Mouse (Mus musculus) lung, embryonic 15.5 days (tissue): ENCODE results near the gene Usp45. TPM values are rescaled to one million over a fixed set of nuclear protein-coding genes. Genes with fewer than 3 reads are reported as not detected.

Source experiments
- ATAC-seq: fragments of 200-750 bp; cut with Nextera tagmentation; 2 replicates; pipeline ENCODE4 v1.8.0; 2017; ENCODE audit warnings: moderate number of reproducible peaks, borderline replicate concordance; ENCODE audit not compliant: low FRiP score, low TSS enrichment; ENCODE audit errors: extremely low read depth
- H3K27ac ChIP-seq: fragments of 300-500 bp; sonication (generic); 2 replicates; pipeline ENCODE4 v1.5.1; 2015; ENCODE audit warnings: moderate library complexity, mild to moderate bottlenecking, inconsistent platforms
- H3K27me3 ChIP-seq: fragments of 300-500 bp; sonication (generic); 2 replicates; pipeline ENCODE4 v1.6.1; 2015; ENCODE audit warnings: inconsistent platforms
- H3K36me3 ChIP-seq: fragments of 300-500 bp; sonication (generic); 2 replicates; pipeline ENCODE4 v1.6.1; 2015; ENCODE audit warnings: inconsistent platforms
- H3K4me1 ChIP-seq: fragments of 300-500 bp; sonication (generic); 2 replicates; pipeline ENCODE4 v1.6.1; 2015; ENCODE audit warnings: inconsistent platforms
- H3K4me2 ChIP-seq: fragments of 300-500 bp; sonication (generic); 2 replicates; pipeline ENCODE4 v1.6.1; 2015; ENCODE audit warnings: inconsistent platforms, mild to moderate bottlenecking, moderate library complexity
- H3K4me3 ChIP-seq: fragments of 300-500 bp; sonication (generic); 2 replicates; pipeline ENCODE4 v1.5.1; 2015; ENCODE audit warnings: mild to moderate bottlenecking, inconsistent platforms
- H3K9ac ChIP-seq: fragments of 300-500 bp; sonication (generic); 2 replicates; pipeline ENCODE4 v1.6.1; 2015; ENCODE audit warnings: inconsistent platforms
- H3K9me3 ChIP-seq: fragments of 300-500 bp; sonication (generic); 2 replicates; pipeline ENCODE4 v1.6.1; 2016; ENCODE audit warnings: inconsistent platforms
- WGBS: fragments of 180-500 bp; shearing (Covaris S2); methylation state at CpG from one replicate; pipeline ENCODE4 v1.1.7; 2015; 5-methylcytosine and 5-hydroxymethylcytosine counted together
- polyA plus RNA-seq: library from polyadenylated mRNA; unstranded; fragments of >200 nt; fragmentation: Nextera tagmentation; extraction: Ambion mirVana; gene quantifications from 2 replicates; pipeline ENCODE4 v1.2.1, GENCODE M21; 2015

The Usp45 gene
- polyA plus RNA-seq, 1 experiment from 2014 or later, result 8.8 TPM

DNA sequence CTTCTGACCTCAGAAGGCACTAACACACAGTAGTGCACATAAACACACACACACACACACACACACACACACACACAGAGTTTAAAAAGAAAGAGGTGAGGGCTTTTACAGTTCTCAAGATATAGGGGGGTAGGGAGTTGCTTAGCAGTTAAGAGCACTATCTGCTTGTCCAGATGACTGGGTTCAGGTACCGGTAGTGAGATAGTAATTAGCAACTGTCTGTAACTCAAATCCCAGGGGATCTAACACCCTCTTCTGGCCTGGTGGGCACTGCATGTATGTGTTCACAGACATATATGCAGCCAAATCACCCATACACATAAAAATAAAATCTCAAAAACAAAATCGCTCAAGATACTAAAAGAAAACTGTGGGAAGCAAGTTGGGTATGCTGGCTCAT, 34.7 kb downstream of the Usp45 start:
- no peak for ATAC-seq
- H3K4me2 ChIP-seq, result no peak overlapping the region
- WGBS, result 88% methylated on average over 2 of the region's 2 CpGs
- H3K27ac ChIP-seq, result no peak overlapping the region
- H3K9ac ChIP-seq, result no peak overlapping the region
- H3K36me3 ChIP-seq, result peaks cover 38% of the 10 kb centered on the region
- no peaks in the 10 kb centered on the region for H3K9me3 ChIP-seq
- H3K4me1 ChIP-seq, result no peaks in the 10 kb centered on the region
- H3K4me3 ChIP-seq, result no peak overlapping the region
- H3K27me3 ChIP-seq, result no peaks in the 10 kb centered on the region

DNA sequence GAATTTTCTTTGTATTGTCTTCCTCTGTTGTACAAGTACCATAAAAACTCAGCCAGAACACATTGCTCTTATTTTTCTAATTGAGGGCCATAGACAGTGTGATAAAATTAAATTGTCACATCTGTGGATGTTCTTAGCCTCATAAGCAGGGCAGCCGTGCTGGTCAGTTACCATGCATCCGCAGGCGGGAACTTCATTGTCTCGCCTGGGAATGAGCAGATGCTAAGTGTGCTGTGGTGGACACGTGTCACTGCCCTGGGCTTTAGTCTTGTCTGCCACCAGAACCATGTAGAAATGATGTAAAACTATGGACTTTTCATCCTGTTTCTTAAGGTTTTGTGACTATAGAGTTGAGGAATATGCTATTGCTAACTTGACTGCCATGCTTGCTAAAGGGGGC, 40.2 kb downstream of the Usp45 start:
- no peak for ATAC-seq
- no peaks in the 10 kb centered on the region for H3K9me3 ChIP-seq
- no peaks in the 10 kb centered on the region for H3K27me3 ChIP-seq
- H3K9ac ChIP-seq, result no peak overlapping the region
- WGBS, result 84% methylated on average over 5 of the region's 5 CpGs
- peaks cover 19% of the 10 kb centered on the region for H3K36me3 ChIP-seq
- H3K27ac ChIP-seq, result no peak overlapping the region
- H3K4me2 ChIP-seq, result no peak overlapping the region
- H3K4me3 ChIP-seq, result no peak overlapping the region
- no peaks in the 10 kb centered on the region for H3K4me1 ChIP-seq

DNA sequence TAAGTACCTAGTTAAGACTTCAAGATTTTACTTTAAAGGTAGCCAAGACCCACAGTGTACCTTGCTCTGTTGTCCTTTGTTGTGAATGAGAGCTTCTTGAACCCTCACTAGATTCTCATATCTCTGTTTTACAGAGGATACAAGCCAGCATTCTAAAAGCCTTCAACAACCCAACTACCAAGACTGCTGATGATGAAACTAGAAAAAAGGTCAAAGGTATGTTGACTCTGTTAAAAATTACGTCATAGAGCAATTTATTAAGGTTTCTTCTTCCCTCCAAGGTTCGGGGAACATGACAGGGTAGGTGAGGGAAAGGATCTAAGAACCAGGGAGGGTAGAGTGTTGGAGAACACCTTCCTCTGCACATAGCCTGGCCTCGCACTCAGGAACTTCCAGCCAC, 43.7 kb downstream of the Usp45 start:
- no peaks in the 10 kb centered on the region for H3K27me3 ChIP-seq
- H3K4me3 ChIP-seq, result no peak overlapping the region
- no peaks in the 10 kb centered on the region for H3K9me3 ChIP-seq
- H3K36me3 ChIP-seq, result peaks cover 15% of the 10 kb centered on the region
- WGBS, result 69% methylated on average over 3 of the region's 3 CpGs
- H3K27ac ChIP-seq, result no peak overlapping the region
- no peaks in the 10 kb centered on the region for H3K4me1 ChIP-seq
- no peak overlapping the region for H3K9ac ChIP-seq
- ATAC-seq, result no peak
- H3K4me2 ChIP-seq, result no peak overlapping the region

DNA sequence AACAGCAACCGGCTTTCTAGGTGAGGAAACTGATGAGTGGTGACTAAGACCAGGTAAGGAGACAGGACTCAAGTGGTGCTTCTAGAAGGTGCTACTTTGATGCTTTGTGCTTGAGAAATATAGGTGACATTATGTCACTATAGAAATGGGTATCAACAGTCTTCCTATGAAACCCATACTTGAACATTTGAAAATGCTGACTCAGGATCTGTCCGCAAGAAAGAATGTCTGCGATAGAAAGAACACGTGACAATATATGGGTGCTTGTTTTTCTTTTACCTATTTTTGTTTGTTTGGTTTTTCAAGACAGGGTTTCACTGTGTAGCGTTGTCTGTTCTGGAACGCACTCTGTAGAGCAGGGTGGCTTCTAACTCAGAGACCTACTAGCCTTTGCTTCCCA, 45.7 kb downstream of the Usp45 start:
- Histone ChIP-seq H3K9ac (no peak overlapping the region), H3K9me3 (no peaks in the 10 kb centered on the region), H3K4me1 (no peaks in the 10 kb centered on the region), H3K4me2 (no peak overlapping the region), H3K4me3 (no peak overlapping the region), H3K36me3 (peaks cover 17% of the 10 kb centered on the region), H3K27ac (no peak overlapping the region), H3K27me3 (no peaks in the 10 kb centered on the region)
- no peak for ATAC-seq
- WGBS, result 87% methylated on average over 6 of the region's 6 CpGs

DNA sequence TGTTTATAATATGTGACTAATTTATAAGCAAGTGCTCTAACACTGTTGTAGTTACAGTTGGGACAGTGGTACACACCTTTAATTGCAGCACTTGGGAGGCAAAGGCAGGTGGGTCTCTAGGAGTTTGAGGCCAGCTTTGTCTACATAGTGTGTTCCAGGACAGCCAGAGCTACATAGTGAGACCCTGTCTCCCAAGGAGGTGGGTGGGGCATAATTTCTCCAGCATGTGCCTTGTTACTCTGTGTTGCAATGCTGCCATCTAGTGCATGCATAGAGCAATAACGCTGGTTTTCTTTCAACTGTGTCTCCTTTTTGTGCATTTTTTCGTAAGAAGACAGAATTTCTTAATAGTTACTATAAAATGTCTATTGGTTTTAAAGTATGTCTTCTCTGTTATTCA, 47.1 kb downstream of the Usp45 start:
- H3K4me3 ChIP-seq, result no peak overlapping the region
- 40% methylated on average over 2 of the region's 2 CpGs for WGBS
- H3K27ac ChIP-seq, result no peak overlapping the region
- ATAC-seq, result no peak
- H3K9me3 ChIP-seq, result no peaks in the 10 kb centered on the region
- H3K9ac ChIP-seq, result no peak overlapping the region
- H3K27me3 ChIP-seq, result no peaks in the 10 kb centered on the region
- peaks cover 22% of the 10 kb centered on the region for H3K36me3 ChIP-seq
- no peaks in the 10 kb centered on the region for H3K4me1 ChIP-seq
- H3K4me2 ChIP-seq, result no peak overlapping the region

DNA sequence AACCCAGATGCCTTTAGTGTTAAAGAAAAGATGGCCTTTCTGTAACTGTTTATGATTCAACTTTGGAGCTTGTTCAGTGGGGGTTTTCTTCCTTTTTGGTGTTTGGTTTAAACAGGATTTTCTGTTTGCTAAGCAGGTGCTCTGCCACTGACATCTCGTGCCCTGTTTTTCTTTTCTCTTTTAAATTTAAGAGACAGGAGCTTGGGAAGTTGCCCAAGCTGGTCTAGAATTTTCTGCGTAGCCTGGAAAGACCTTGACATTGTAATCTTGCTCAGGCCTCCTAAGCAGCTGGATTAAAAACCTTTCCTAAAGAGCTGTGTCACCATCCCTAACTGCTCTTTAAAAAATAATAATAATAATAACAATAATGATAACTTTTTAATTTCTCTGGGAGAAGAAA, 59.7 kb downstream of the Usp45 start:
- no peak overlapping the region for H3K27ac ChIP-seq
- no peaks in the 10 kb centered on the region for H3K9me3 ChIP-seq
- no peak overlapping the region for H3K4me2 ChIP-seq
- ATAC-seq, result no peak
- H3K27me3 ChIP-seq, result no peaks in the 10 kb centered on the region
- no peak overlapping the region for H3K4me3 ChIP-seq
- no peak overlapping the region for H3K9ac ChIP-seq
- peaks cover 15% of the 10 kb centered on the region; the same call in 1 of the 2 replicates for H3K36me3 ChIP-seq
- H3K4me1 ChIP-seq, result no peaks in the 10 kb centered on the region
- 85% methylated on average over 2 of the region's 2 CpGs for WGBS

DNA sequence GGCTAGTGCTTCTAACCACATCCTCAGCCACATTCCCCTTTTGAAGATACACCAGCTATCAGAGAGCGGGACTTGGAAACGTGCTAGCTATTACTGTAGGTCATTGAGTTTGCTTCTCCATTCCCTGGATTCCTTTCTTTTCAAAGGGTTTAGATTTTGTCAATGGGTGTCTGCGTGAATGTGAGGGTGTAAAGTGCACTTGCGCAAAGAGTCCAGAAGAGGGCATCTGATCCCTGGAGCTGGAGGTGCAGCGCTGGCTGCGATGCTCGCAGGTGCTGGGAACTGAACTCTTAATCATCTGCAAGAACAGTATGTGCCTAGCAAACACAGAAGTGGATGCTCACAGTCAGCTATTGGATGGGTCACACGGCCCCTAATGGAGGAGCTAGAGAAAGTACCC, 65.9 kb downstream of the Usp45 start:
- no peaks in the 10 kb centered on the region for H3K9me3 ChIP-seq
- peaks cover 18% of the 10 kb centered on the region; the same call in 1 of the 2 replicates for H3K36me3 ChIP-seq
- no peak overlapping the region for H3K27ac ChIP-seq
- no peaks in the 10 kb centered on the region for H3K4me1 ChIP-seq
- H3K4me3 ChIP-seq, result no peak overlapping the region
- no peaks in the 10 kb centered on the region for H3K27me3 ChIP-seq
- no peak overlapping the region for H3K9ac ChIP-seq
- H3K4me2 ChIP-seq, result no peak overlapping the region
- 91% methylated on average over 8 of the region's 8 CpGs for WGBS
- no peak for ATAC-seq

DNA sequence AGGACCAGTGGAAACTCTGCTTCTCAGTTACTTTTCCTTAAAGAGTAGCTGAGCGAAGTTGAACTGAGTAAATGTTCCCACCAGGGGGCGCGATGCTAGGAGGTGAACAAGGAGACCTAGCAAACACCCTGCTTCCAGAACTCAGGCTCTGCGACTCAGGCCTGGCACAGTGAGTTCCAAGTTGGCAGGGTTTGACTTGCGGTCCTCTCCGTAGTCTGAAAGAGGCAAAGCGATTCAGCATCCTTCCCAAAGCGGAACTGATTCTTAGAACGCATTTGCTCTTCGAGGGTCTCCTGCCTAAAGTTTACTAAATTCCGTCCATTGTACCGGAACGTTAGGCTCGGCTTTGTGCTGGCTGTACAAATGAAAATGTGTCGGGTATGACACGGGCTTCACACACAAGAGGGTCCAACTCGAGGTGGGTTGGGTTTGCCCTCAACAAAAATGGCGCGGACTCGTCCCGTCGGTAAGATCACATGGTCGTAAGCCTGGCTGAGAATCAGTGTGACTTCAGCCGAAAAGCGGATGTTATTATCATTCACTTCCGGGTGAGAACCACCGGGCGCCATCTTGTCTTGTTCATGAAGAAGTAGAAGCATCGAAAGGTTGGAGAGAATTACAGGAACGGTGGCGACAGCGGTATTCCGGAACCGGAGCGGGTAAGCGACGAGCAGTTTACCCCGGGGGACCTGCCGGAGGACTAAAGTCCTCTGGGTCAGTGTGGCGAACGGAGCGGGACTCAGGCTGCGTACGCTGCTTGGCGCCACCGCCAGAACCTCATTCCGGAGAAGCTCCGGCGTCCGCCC, 80.7 kb downstream of the Usp45 start, which contains the start of gene Pnisr:
Pnisr (plus strand) TSS at position 103 of the 806 bp plus-strand sequence.
- peak within 1 kb of the TSS; percentile 90 for H3K4me3 ChIP-seq
- H3K4me1 ChIP-seq, result peaks cover 13% of the 10 kb centered on the region
- H3K9ac ChIP-seq, result peak within 1 kb of the TSS; percentile 92
- ATAC-seq, result peak; percentile 97
- peak within 1 kb of the TSS; percentile 98 for H3K27ac ChIP-seq
- H3K4me2 ChIP-seq, result peak within 1 kb of the TSS; percentile 58
- under 1% methylated on average over 50 of the region's 50 CpGs for WGBS
- H3K27me3 ChIP-seq, result no peaks in the 10 kb centered on the region
- no peaks in the 10 kb centered on the region for H3K9me3 ChIP-seq
- H3K36me3 ChIP-seq, result no peaks in the 10 kb centered on the region

DNA sequence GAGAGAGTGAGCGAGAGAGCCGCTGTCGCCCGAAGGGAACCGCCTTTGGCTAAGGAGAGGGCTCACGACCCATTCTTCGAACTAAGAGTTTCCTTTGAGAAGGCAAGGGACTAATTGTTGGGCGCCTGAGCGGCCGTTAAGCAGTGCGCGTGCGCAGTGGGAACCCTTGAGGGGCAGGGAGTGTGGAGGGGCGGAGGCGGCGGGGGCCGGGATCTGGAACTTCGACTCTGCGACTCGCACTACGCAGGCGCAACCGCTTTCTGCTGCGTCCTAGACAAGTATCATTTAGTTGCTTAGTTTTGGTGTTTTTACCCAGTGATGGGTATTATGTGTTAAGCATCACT, 81.3 kb downstream of the Usp45 start:
- under 1% methylated on average over 24 of the region's 24 CpGs for WGBS
- Histone ChIP-seq H3K4me1 (peaks cover 13% of the 10 kb centered on the region), H3K9me3 (no peaks in the 10 kb centered on the region), H3K4me3 (peak overlapping the region; percentile 90), H3K27me3 (no peaks in the 10 kb centered on the region), H3K4me2 (peak overlapping the region; percentile 58), H3K27ac (peak overlapping the region; percentile 98), H3K36me3 (no peaks in the 10 kb centered on the region), H3K9ac (peak overlapping the region; percentile 92)
- ATAC-seq, result peak; percentile 92

DNA sequence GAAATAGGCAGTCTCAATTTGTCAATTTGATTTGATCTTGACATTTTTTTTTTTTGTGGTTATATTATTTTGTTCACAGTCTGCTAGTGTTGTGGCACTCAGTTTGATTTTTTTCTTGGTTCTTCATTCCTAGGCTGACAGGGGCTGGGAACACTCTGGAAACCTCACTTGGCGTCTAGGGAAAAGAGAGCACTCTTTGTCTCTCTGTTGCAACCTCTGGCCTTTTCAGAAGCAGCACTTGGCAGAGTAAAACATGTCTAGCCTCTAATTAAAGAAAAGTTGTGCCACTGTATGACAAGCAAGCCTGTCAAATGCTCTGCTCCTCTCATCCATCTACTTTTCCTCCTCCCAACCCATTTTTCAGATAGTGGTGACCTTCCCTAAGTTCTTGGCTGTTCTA, 90.5 kb downstream of the Usp45 start:
- Histone ChIP-seq H3K4me1 (no peaks in the 10 kb centered on the region), H3K36me3 (peaks cover 56% of the 10 kb centered on the region), H3K27ac (no peak overlapping the region), H3K27me3 (no peaks in the 10 kb centered on the region), H3K4me3 (no peak overlapping the region), H3K9ac (no peak overlapping the region), H3K4me2 (no peak overlapping the region), H3K9me3 (no peaks in the 10 kb centered on the region)
- ATAC-seq, result no peak
- WGBS, result 73% methylated on average over 1 of the region's 1 CpGs

DNA sequence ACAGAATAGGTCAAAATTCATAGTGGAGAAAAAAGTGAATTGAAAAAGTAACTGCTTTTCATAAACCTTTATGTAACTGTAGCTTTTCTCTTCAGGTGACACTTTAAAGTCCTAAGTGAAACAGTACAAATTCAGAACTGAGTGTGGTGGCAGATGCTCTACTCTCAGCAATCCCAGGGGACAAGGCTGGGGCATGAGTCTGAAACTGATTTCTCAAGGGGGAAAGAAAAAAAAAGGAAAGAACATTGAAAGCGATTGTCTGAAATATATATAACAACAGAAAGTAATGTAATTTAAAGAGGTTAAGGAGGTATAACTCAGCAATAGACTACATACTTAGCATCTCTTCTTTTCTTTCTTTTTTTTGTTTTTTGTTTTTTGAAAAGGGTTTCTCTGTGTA, 98.3 kb downstream of the Usp45 start:
- Histone ChIP-seq H3K9ac (no peak overlapping the region), H3K27ac (no peak overlapping the region), H3K4me2 (no peak overlapping the region), H3K36me3 (peaks cover 58% of the 10 kb centered on the region), H3K9me3 (no peaks in the 10 kb centered on the region), H3K4me1 (no peaks in the 10 kb centered on the region), H3K4me3 (no peak overlapping the region), H3K27me3 (no peaks in the 10 kb centered on the region)
- WGBS, result 89% methylated on average over 1 of the region's 1 CpGs
- ATAC-seq, result no peak

DNA sequence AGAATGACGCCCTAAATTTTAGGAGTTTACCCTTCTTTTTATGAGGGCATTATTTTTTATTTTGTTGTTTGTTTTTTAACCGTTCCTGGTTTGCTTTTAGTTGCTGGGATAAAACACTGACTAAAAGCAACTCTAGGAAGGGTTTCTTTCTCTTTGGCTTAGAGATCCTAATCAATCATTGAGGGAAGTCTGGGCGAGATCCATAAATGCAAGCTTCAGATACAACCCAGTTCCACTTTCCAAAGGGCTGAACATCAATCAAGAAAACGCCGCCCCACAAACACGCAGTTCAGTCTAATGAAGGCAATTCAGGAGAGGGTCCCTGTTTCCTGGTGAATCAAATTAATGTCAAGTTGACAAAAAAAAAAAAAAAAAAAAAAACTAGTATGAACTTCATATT, 111.8 kb downstream of the Usp45 start:
- H3K9ac ChIP-seq, result peak overlapping the region; percentile 74
- H3K4me3 ChIP-seq, result peak overlapping the region; percentile 80
- H3K27me3 ChIP-seq, result no peaks in the 10 kb centered on the region
- no peaks in the 10 kb centered on the region for H3K9me3 ChIP-seq
- WGBS, result 23% methylated on average over 6 of the region's 6 CpGs
- 0 out of 2 replicates have a peak overlapping the region, but pooled peaks have one; percentile 95 for H3K27ac ChIP-seq
- peaks cover 9% of the 10 kb centered on the region; the same call in 1 of the 2 replicates for H3K4me1 ChIP-seq
- H3K36me3 ChIP-seq, result peaks cover 15% of the 10 kb centered on the region
- ATAC-seq, result no peak
- H3K4me2 ChIP-seq, result peak overlapping the region; percentile 59
